Mouse (Mus musculus): ENCODE results near the gene Mettl6. TPM values are rescaled to one million over a fixed set of nuclear protein-coding genes. Genes with fewer than 3 reads are reported as not detected.

The Mettl6 gene
- polyA plus RNA-seq, 1 experiment from 2014 or later: 65.6 TPM

GRCm38 (mm10) chr14:31439279-31439678, 55.6 kb downstream of the Mettl6 start:
- 48% methylated on average over 10 of the region's 11 CpGs for WGBS
- Histone ChIP-seq H3K9me3 (no peaks in the 10 kb centered on the region), H3K9ac (no peak overlapping the region), H3K36me3 (no peaks in the 10 kb centered on the region), H3K4me1 (peaks cover 14% of the 10 kb centered on the region), H3K27ac (no peak overlapping the region), H3K27me3 (no peaks in the 10 kb centered on the region), H3K4me2 (no peak overlapping the region), H3K4me3 (no peak overlapping the region)
- ATAC-seq (ENCODE audit: insufficient number of reproducible peaks, low FRiP score, low TSS enrichment, low read depth): no peak

DNA sequence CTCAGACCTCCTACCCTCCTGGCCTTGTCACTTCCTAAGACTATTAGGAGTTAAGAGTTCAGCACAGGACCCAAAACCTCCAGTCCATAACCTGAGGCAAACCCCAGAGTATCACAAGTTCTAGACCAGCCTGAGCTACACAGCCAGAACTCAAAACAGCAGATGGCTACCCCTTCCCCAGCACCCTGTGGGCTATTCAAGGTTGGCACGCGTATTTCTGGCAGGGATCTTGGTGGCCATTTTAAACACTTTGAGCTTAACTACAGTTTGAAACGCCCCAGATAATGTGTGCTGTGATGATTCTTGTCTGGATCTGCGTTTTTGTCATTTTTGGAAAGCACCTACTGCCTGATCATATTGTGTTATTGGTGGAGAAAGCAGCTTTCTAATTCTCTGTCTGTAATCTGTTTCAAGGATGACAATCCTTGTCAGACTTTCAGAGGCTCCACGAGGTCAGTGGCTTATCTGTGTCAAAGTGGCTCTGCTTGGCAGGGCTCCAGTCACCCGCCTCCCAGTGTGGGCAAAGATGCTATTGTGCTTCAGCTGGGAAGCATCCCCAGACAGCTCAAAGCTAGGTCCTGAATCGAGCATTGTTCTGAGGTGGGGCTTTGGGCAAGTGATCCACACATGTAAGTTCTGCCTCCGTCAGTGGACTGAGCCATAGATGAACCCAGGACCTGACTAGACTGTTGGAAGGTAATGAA, 56.9 kb downstream of the Mettl6 start:
- Histone ChIP-seq H3K9ac (0 out of 2 replicates have a peak overlapping the region, but pooled peaks have one; percentile 5), H3K27me3 (no peaks in the 10 kb centered on the region), H3K9me3 (no peaks in the 10 kb centered on the region), H3K27ac (no peak overlapping the region), H3K4me3 (no peak overlapping the region), H3K4me1 (peaks cover 25% of the 10 kb centered on the region), H3K36me3 (no peaks in the 10 kb centered on the region), H3K4me2 (no peak overlapping the region)
- ATAC-seq (ENCODE audit: insufficient number of reproducible peaks, low FRiP score, low TSS enrichment, low read depth): no peak
- WGBS: 76% methylated on average over 8 of the region's 8 CpGs

- peak within 1 kb of the TSS; percentile 79 for H3K27ac ChIP-seq
- 7% methylated on average over 49 of the region's 49 CpGs for WGBS
- H3K9me3 ChIP-seq: no peaks in the 10 kb centered on the region
- H3K27me3 ChIP-seq: no peaks in the 10 kb centered on the region
- peak within 1 kb of the TSS; percentile 88 for H3K4me3 ChIP-seq
- H3K4me2 ChIP-seq: peak within 1 kb of the TSS; percentile 94
- H3K36me3 ChIP-seq: no peaks in the 10 kb centered on the region
- ATAC-seq (ENCODE audit: insufficient number of reproducible peaks, low FRiP score, low TSS enrichment, low read depth): peak; percentile 83
- peaks cover 33% of the 10 kb centered on the region for H3K4me1 ChIP-seq
- H3K9ac ChIP-seq: peak within 1 kb of the TSS; percentile 78
Observed at GRCm38 (mm10) chr14:31435930-31436693, 58.7 kb downstream of the Mettl6 start, which contains the start of gene Sh3bp5. Gene Sh3bp5 (minus strand): TSS chr14:31436078.

DNA sequence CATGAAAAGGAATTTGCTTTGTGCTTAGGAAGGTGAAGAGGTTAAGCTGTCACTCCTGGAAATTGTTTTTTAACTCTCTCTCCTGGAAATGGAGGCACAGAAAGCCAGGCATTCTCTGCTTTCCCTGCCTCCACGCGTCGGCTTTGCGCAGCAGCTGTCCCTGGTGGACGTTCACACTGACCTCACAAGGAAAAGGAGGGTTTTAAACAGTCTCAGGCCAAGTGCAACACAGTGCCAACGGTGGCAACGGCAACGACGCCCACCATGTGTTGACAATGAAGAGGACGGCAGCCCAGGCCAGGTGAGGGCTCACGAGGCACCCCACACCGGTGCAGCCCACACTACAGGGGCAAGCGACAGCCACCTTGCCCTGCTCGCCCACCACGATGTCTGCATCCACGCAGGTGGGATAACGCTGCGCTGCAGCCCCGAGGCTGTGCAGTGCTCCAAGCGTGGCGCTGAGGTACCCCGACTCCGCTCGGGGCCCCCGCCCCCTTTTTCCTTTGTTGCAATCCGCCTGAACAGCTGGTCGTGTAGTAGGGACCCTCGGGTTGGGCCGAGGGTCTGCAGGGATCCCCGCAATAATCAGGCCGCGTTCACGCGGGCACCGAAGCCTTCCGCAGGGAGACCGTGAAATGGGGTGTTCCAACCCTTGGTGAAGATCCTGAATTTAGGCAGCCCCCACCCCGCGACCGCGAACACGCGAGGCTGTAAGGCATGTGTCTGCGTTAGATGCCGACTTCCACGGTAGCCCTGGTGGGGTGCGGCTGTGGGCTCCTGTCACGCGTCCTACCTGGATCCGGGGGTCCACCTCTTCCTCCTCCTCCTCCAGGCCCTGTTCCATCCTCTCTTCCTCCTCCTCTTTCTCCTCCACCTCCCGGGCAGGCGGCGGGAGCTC, 59.6 kb downstream of the Mettl6 start:
- WGBS: under 1% methylated on average over 53 of the region's 53 CpGs
- peak overlapping the region; percentile 79 for H3K27ac ChIP-seq
- no peaks in the 10 kb centered on the region for H3K27me3 ChIP-seq
- peak overlapping the region; percentile 78 for H3K9ac ChIP-seq
- peak overlapping the region; percentile 88 for H3K4me3 ChIP-seq
- peak overlapping the region; percentile 94 for H3K4me2 ChIP-seq
- ATAC-seq (ENCODE audit: insufficient number of reproducible peaks, low FRiP score, low TSS enrichment, low read depth): peak; percentile 42; the same call in 1 of the 2 replicates
- no peaks in the 10 kb centered on the region for H3K36me3 ChIP-seq
- no peaks in the 10 kb centered on the region for H3K9me3 ChIP-seq
- peaks cover 33% of the 10 kb centered on the region for H3K4me1 ChIP-seq

DNA sequence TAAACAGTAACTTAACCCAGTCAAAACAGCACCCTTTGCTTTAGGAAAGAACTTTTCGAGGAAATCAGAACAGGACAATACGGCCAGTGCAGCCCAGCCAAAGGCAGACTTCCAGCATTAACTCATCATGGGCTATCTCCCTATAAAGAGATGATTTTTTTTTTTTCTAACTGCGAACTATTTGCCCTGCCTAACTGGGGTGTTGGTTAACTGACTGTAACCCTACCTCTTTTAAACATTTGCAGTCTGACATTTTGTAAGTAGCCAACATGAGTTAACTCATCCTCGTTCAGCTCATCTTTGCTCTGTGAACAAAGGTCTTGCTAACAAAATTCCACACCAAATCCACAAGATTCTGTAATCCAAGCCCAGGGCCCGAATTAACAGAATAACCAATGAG, 60.4 kb downstream of the Mettl6 start:
- H3K27me3 ChIP-seq: no peaks in the 10 kb centered on the region
- peak overlapping the region; percentile 94 for H3K4me2 ChIP-seq
- H3K36me3 ChIP-seq: no peaks in the 10 kb centered on the region
- no peak overlapping the region for H3K27ac ChIP-seq
- 41% methylated on average over 5 of the region's 5 CpGs for WGBS
- no peak overlapping the region for H3K9ac ChIP-seq
- H3K9me3 ChIP-seq: no peaks in the 10 kb centered on the region
- H3K4me1 ChIP-seq: peaks cover 33% of the 10 kb centered on the region
- no peak for ATAC-seq (ENCODE audit: insufficient number of reproducible peaks, low FRiP score, low TSS enrichment, low read depth)
- peak overlapping the region; percentile 88; the same call in 1 of the 2 replicates for H3K4me3 ChIP-seq

DNA sequence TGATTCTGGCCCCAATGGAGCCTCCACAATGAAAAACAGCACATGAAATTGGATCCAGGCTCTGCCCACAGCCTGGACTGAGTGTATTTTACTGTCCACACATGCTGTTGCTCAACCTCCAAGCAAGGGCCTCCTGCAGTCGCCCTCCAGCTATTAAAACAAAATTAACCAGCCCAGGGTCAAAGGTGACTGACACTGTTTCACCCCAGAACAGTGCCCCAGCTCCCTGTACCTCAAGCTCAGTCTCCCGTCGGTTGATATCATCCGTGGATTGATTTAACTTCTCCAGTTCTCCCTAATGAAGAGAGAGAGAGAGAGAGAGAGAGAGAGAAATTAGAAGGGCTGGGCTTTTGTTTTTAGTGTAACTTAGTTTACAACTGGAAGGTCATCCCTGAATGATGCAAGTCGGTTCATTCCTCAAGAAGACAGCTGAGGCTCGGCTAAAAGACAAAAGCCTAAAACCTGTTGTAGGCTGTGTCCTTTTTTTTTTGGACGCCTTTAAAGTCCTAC, 60.9 kb downstream of the Mettl6 start:
- 27% methylated on average over 7 of the region's 7 CpGs for WGBS
- Histone ChIP-seq H3K36me3 (no peaks in the 10 kb centered on the region), H3K4me2 (peak overlapping the region; percentile 94), H3K9me3 (no peaks in the 10 kb centered on the region), H3K9ac (no peak overlapping the region), H3K27me3 (no peaks in the 10 kb centered on the region), H3K27ac (peak overlapping the region; percentile 60; the same call in 1 of the 2 replicates), H3K4me1 (peaks cover 33% of the 10 kb centered on the region), H3K4me3 (no peak overlapping the region)
- no peak for ATAC-seq (ENCODE audit: insufficient number of reproducible peaks, low FRiP score, low TSS enrichment, low read depth)

- H3K9ac ChIP-seq: no peak overlapping the region
- H3K27me3 ChIP-seq: no peaks in the 10 kb centered on the region
Observed at GRCm38 (mm10) chr14:31433126-31433525, 61.7 kb downstream of the Mettl6 start.

DNA sequence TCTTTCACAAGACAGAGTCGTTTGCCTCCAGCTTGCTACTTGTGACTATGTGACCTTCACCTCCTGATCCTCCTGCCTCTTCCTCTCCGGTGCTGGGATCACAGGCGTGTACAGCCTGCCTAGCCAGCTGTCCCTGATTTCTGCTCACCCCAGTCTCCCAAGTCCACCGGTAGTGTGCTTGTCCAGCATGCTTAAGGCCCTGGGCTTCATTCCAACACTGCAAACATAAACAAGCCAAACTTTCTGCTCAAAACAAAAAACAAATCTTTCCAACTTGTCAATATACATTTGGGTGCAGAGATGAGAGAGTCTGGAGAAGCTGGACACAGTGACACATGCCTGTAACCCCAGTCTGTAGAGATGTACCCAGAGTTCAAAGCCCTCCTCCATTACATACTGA, 62.4 kb downstream of the Mettl6 start:
- Histone ChIP-seq H3K9ac (no peak overlapping the region), H3K36me3 (peaks cover 7% of the 10 kb centered on the region; the same call in 1 of the 2 replicates), H3K4me1 (peaks cover 39% of the 10 kb centered on the region), H3K27me3 (no peaks in the 10 kb centered on the region), H3K4me2 (no peak overlapping the region), H3K9me3 (no peaks in the 10 kb centered on the region), H3K27ac (peak overlapping the region; percentile 60; the same call in 1 of the 2 replicates), H3K4me3 (no peak overlapping the region)
- ATAC-seq (ENCODE audit: insufficient number of reproducible peaks, low FRiP score, low TSS enrichment, low read depth): no peak
- 26% methylated on average over 4 of the region's 4 CpGs for WGBS

More at GRCm38 (mm10) chr14:31433126-31433525, 61.7 kb downstream of the Mettl6 start:
- Histone ChIP-seq H3K4me3 (no peak overlapping the region), H3K4me2 (no peak overlapping the region), H3K4me1 (peaks cover 39% of the 10 kb centered on the region), H3K27ac (peak overlapping the region; percentile 60), H3K36me3 (peaks cover 2% of the 10 kb centered on the region; the same call in 1 of the 2 replicates), H3K9me3 (no peaks in the 10 kb centered on the region)
- 43% methylated on average over 5 of the region's 5 CpGs for WGBS
- ATAC-seq (ENCODE audit: insufficient number of reproducible peaks, low FRiP score, low TSS enrichment, low read depth): no peak

DNA sequence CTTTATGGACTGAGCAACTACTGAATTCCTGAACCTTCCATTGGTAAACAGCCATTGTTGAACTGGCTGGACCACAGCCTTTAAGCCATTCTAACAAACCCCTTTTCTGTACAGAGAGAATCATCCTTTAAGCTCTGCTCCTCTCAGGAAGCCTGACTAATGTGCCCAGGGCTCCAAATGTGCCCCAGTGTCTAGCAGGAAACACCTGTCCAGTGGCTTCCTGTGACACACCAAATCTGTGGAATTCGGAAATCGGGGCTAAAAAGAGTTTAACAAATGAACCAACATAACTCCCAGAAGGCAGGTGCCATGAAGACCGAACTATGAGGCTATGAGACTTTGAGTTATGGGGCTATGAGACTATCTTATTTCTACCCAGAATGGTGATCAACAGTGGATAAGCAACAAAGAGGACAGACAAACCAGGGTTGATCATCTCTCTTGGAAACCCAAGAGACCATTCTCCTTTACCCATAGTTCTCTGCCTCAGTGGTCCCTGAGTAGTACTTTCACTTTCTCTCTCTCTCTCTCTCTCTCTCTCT, 63.0 kb downstream of the Mettl6 start:
- WGBS: 67% methylated on average over 3 of the region's 3 CpGs
- no peak overlapping the region for H3K4me2 ChIP-seq
- H3K9ac ChIP-seq: no peak overlapping the region
- H3K27ac ChIP-seq: no peak overlapping the region
- no peak overlapping the region for H3K4me3 ChIP-seq
- no peaks in the 10 kb centered on the region for H3K27me3 ChIP-seq
- no peak for ATAC-seq (ENCODE audit: insufficient number of reproducible peaks, low FRiP score, low TSS enrichment, low read depth)
- H3K9me3 ChIP-seq: no peaks in the 10 kb centered on the region
- H3K36me3 ChIP-seq: peaks cover 10% of the 10 kb centered on the region
- H3K4me1 ChIP-seq: peaks cover 39% of the 10 kb centered on the region

DNA sequence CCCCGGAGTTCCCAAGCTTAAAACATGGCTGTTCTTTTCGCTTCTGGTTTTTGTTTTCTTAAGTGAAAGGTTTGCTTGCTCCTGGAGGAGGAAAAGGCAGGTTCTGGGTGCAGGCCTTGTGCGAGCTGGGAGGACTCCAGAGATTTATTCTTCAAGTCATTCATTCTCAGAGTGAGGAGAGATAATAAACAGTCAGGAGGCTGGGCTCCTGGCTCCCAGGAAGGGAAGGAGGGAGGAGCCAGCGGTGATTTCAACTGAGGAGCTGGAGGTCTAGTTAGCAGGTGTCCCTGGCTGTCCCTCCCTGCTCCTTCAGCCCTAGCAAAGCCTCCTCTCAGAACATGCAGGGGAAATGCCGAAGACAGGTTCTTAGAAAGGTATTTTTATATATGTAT, 65.8 kb downstream of the Mettl6 start:
- peak overlapping the region; percentile 57 for H3K27ac ChIP-seq
- H3K4me3 ChIP-seq: no peak overlapping the region
- no peak overlapping the region for H3K9ac ChIP-seq
- ATAC-seq (ENCODE audit: insufficient number of reproducible peaks, low FRiP score, low TSS enrichment, low read depth): no peak
- peaks cover 12% of the 10 kb centered on the region for H3K36me3 ChIP-seq
- H3K27me3 ChIP-seq: no peaks in the 10 kb centered on the region
- peaks cover 23% of the 10 kb centered on the region for H3K4me1 ChIP-seq
- H3K9me3 ChIP-seq: no peaks in the 10 kb centered on the region
- WGBS: 48% methylated on average over 5 of the region's 5 CpGs
- no peak overlapping the region for H3K4me2 ChIP-seq
